Mouse (Mus musculus) urinary bladder, postnatal 25 days (tissue): ENCODE measurements around the gene Gabrb3.

ENCODE experiments used
- DNase-seq: peaks from one replicate; pipeline ENCODE4 v3.0.0; 2022; ENCODE audit warnings: low spot score

Gene Gabrb3

GRCm38 (mm10) chr7:57419392-57419791 lies at the start of gene Gabrb3:
TSS of gene Gabrb3 (plus strand) at chr7:57419692.
- DNase-seq, result no peak

- no peak for DNase-seq
These were observed 35.4 kb upstream of the Gabrb3 start for GRCm38 (mm10) chr7:57384112-57384511.

- DNase-seq, result no peak
These were observed 32.8 kb upstream of the Gabrb3 start, which contains the start of gene Gabrg3 for GRCm38 (mm10) chr7:57386517-57387340. TSS of gene Gabrg3 (minus strand) at chr7:57387188.

- no peak for DNase-seq
These were observed 32.2 kb upstream of the Gabrb3 start for GRCm38 (mm10) chr7:57387341-57387654.

- DNase-seq, result no peak
These were observed 29.4 kb upstream of the Gabrb3 start for GRCm38 (mm10) chr7:57390046-57390445.

- no peak for DNase-seq
These were observed 25.9 kb upstream of the Gabrb3 start for GRCm38 (mm10) chr7:57393551-57393950.

GRCm38 (mm10) chr7:57411163-57411562 lies 8.3 kb upstream of the Gabrb3 start:
- no peak for DNase-seq

- no peak for DNase-seq
These were observed 6.6 kb upstream of the Gabrb3 start for GRCm38 (mm10) chr7:57412896-57413295.

GRCm38 (mm10) chr7:57421044-57421443 lies 1.6 kb downstream of the Gabrb3 start:
- DNase-seq, result no peak

- DNase-seq, result no peak
These were observed 3.2 kb downstream of the Gabrb3 start for GRCm38 (mm10) chr7:57422675-57423074.

- no peak for DNase-seq
These were observed 28.7 kb downstream of the Gabrb3 start for GRCm38 (mm10) chr7:57448239-57448638.

- no peak for DNase-seq
These were observed 40.9 kb downstream of the Gabrb3 start for GRCm38 (mm10) chr7:57460354-57460753.

GRCm38 (mm10) chr7:57471316-57471715 lies 51.8 kb downstream of the Gabrb3 start:
- DNase-seq, result no peak

GRCm38 (mm10) chr7:57473811-57474525 lies 54.5 kb downstream of the Gabrb3 start:
- peak; percentile 6 for DNase-seq

GRCm38 (mm10) chr7:57482896-57483295 lies 63.4 kb downstream of the Gabrb3 start:
- no peak for DNase-seq

- no peak for DNase-seq
These were observed 67.4 kb downstream of the Gabrb3 start for GRCm38 (mm10) chr7:57486907-57487306.

GRCm38 (mm10) chr7:57491795-57492194 lies 72.3 kb downstream of the Gabrb3 start:
- DNase-seq, result no peak

- DNase-seq, result no peak
These were observed 83.3 kb downstream of the Gabrb3 start for GRCm38 (mm10) chr7:57502809-57503208.

GRCm38 (mm10) chr7:57508860-57509632 lies 89.6 kb downstream of the Gabrb3 start:
- no peak for DNase-seq

GRCm38 (mm10) chr7:57509681-57510141 lies 90.2 kb downstream of the Gabrb3 start, which contains the start of gene Gabra5:
TSS of gene Gabra5 (minus strand) at chr7:57510059.
- DNase-seq, result no peak

GRCm38 (mm10) chr7:57512955-57513354 lies 93.5 kb downstream of the Gabrb3 start:
- DNase-seq, result no peak

- DNase-seq, result no peak
These were observed 110.0 kb downstream of the Gabrb3 start for GRCm38 (mm10) chr7:57529451-57529850.
